Mouse (Mus musculus) heart, embryonic 11.5 days (tissue): ENCODE measurements around the gene Tmem246. TPM values are rescaled to one million over a fixed set of nuclear protein-coding genes. Genes with fewer than 3 reads are reported as not detected.

Experiments
- ATAC-seq: fragments of 200-750 bp; cut with Nextera tagmentation; replicated peaks from 2 replicates; pipeline ENCODE4 v1.8.0; 2017; ENCODE audit warnings: moderate library complexity; ENCODE audit not compliant: insufficient number of reproducible peaks, low FRiP score, low TSS enrichment
- H3K27ac ChIP-seq: fragments of 300-500 bp; sonication (generic); 2 replicates; pipeline ENCODE4 v1.5.1; 2014; ENCODE audit warnings: mild to moderate bottlenecking, low read depth, low read length
- H3K27me3 ChIP-seq: fragments of 300-500 bp; sonication (generic); 2 replicates; pipeline ENCODE4 v1.6.1; 2014; ENCODE audit warnings: mild to moderate bottlenecking, low read length, mixed read lengths; ENCODE audit not compliant: control insufficient read depth, insufficient read depth
- H3K36me3 ChIP-seq: fragments of 300-500 bp; sonication (generic); 2 replicates; pipeline ENCODE4 v1.6.1; 2014; ENCODE audit warnings: mild to moderate bottlenecking, low read length, moderate library complexity, mixed read lengths; ENCODE audit not compliant: control insufficient read depth, insufficient read depth
- H3K4me1 ChIP-seq: fragments of 300-500 bp; sonication (generic); 2 replicates; pipeline ENCODE4 v1.6.1; 2014; ENCODE audit warnings: low read length; ENCODE audit not compliant: control insufficient read depth, insufficient read depth
- H3K4me2 ChIP-seq: fragments of 300-500 bp; sonication (generic); 2 replicates; pipeline ENCODE4 v1.6.1; 2014; ENCODE audit warnings: mild to moderate bottlenecking, moderate library complexity
- H3K4me3 ChIP-seq: fragments of 300-500 bp; sonication (generic); 2 replicates; pipeline ENCODE4 v1.5.1; 2014; ENCODE audit warnings: low read depth, low read length
- H3K9ac ChIP-seq: fragments of 300-500 bp; sonication (generic); 2 replicates; pipeline ENCODE4 v1.6.1; 2014; ENCODE audit warnings: mild to moderate bottlenecking, low read depth, low read length, moderate library complexity
- H3K9me3 ChIP-seq: fragments of 300-500 bp; sonication (generic); replicated peaks from 2 replicates; pipeline ENCODE4 v1.6.1; 2016; ENCODE audit warnings: low read length; ENCODE audit not compliant: control insufficient read depth
- WGBS: fragments of 180-500 bp; shearing (Covaris S2); extraction: QIAGEN DNeasy Blood & Tissue Kit; methylation state at CpG from one replicate; pipeline ENCODE4 v1.1.7; 2014; ENCODE audit not compliant: insufficient replicate concordance; 5-methylcytosine and 5-hydroxymethylcytosine counted together
- polyA plus RNA-seq: library from polyadenylated mRNA; unstranded; fragments of >200 nt; fragmentation: Nextera tagmentation; extraction: Ambion mirVana; gene quantifications from 2 replicates; pipeline ENCODE4 v1.2.1, GENCODE M21; 2014

Gene Tmem246
- polyA plus RNA-seq, 1 experiment from 2014 or later, result 41.8 TPM

GRCm38 (mm10) chr4:49590152-49590551 lies 7.5 kb downstream of the Tmem246 start:
- no peak overlapping the region for H3K9ac ChIP-seq
- no peak for ATAC-seq
- H3K36me3 ChIP-seq, result peaks cover 4% of the 10 kb centered on the region
- H3K4me1 ChIP-seq, result no peaks in the 10 kb centered on the region
- no peak overlapping the region for H3K27ac ChIP-seq
- no peaks in the 10 kb centered on the region for H3K9me3 ChIP-seq
- no peaks in the 10 kb centered on the region for H3K27me3 ChIP-seq
- no peak overlapping the region for H3K4me3 ChIP-seq
- 75% methylated on average over 2 of the region's 2 CpGs for WGBS
- no peak overlapping the region for H3K4me2 ChIP-seq

GRCm38 (mm10) chr4:49586811-49587210 lies 10.9 kb downstream of the Tmem246 start:
- Histone ChIP-seq H3K9me3 (no peaks in the 10 kb centered on the region), H3K36me3 (peaks cover 4% of the 10 kb centered on the region), H3K27ac (no peak overlapping the region), H3K4me3 (no peak overlapping the region), H3K27me3 (no peaks in the 10 kb centered on the region), H3K4me2 (no peak overlapping the region), H3K9ac (no peak overlapping the region), H3K4me1 (no peaks in the 10 kb centered on the region; the same call in 1 of the 2 replicates)
- 89% methylated on average over 10 of the region's 10 CpGs for WGBS
- no peak for ATAC-seq

GRCm38 (mm10) chr4:49585524-49586101 lies 12.1 kb downstream of the Tmem246 start:
- Histone ChIP-seq H3K27ac (no peak overlapping the region), H3K4me1 (no peaks in the 10 kb centered on the region; the same call in 1 of the 2 replicates), H3K4me2 (no peak overlapping the region), H3K9me3 (no peaks in the 10 kb centered on the region), H3K4me3 (no peak overlapping the region), H3K36me3 (peaks cover 4% of the 10 kb centered on the region), H3K27me3 (no peaks in the 10 kb centered on the region), H3K9ac (no peak overlapping the region)
- 69% methylated on average over 7 of the region's 7 CpGs for WGBS
- ATAC-seq, result no peak

- H3K9ac ChIP-seq, result no peak overlapping the region
- H3K27ac ChIP-seq, result peak overlapping the region; percentile 41; the same call in 1 of the 2 replicates
- no peak overlapping the region for H3K4me3 ChIP-seq
- no peak overlapping the region for H3K4me2 ChIP-seq
- ATAC-seq, result 0 out of 2 replicates have a peak, but pooled peaks have one; percentile 26
- no peaks in the 10 kb centered on the region for H3K27me3 ChIP-seq
- H3K4me1 ChIP-seq, result no peaks in the 10 kb centered on the region; the same call in 1 of the 2 replicates
- H3K9me3 ChIP-seq, result no peaks in the 10 kb centered on the region
- H3K36me3 ChIP-seq, result peaks cover 4% of the 10 kb centered on the region
- WGBS, result 56% methylated on average over 14 of the region's 14 CpGs
These were observed 13.5 kb downstream of the Tmem246 start for GRCm38 (mm10) chr4:49583965-49584831.

- no peaks in the 10 kb centered on the region for H3K27me3 ChIP-seq
- H3K9ac ChIP-seq, result no peak overlapping the region
- no peaks in the 10 kb centered on the region for H3K9me3 ChIP-seq
- no peak overlapping the region for H3K4me3 ChIP-seq
- WGBS, result 53% methylated on average over 4 of the region's 4 CpGs
- peaks cover 3% of the 10 kb centered on the region for H3K36me3 ChIP-seq
- no peak overlapping the region for H3K27ac ChIP-seq
- no peak for ATAC-seq
- no peak overlapping the region for H3K4me2 ChIP-seq
- H3K4me1 ChIP-seq, result no peaks in the 10 kb centered on the region; the same call in 1 of the 2 replicates
These were observed 16.4 kb downstream of the Tmem246 start for GRCm38 (mm10) chr4:49581256-49581655.

- H3K9ac ChIP-seq, result no peak overlapping the region
- H3K4me1 ChIP-seq, result no peaks in the 10 kb centered on the region
- H3K4me2 ChIP-seq, result no peak overlapping the region
- H3K4me3 ChIP-seq, result no peak overlapping the region
- no peaks in the 10 kb centered on the region for H3K36me3 ChIP-seq
- no peak for ATAC-seq
- H3K27ac ChIP-seq, result no peak overlapping the region
- H3K9me3 ChIP-seq, result no peaks in the 10 kb centered on the region
- WGBS, result 87% methylated on average over 4 of the region's 4 CpGs
- no peaks in the 10 kb centered on the region for H3K27me3 ChIP-seq
These were observed 25.5 kb downstream of the Tmem246 start for GRCm38 (mm10) chr4:49572194-49572593.

GRCm38 (mm10) chr4:49567613-49568012 lies 30.1 kb downstream of the Tmem246 start:
- no peak overlapping the region for H3K27ac ChIP-seq
- H3K36me3 ChIP-seq, result no peaks in the 10 kb centered on the region
- no peaks in the 10 kb centered on the region for H3K9me3 ChIP-seq
- no peak overlapping the region for H3K4me2 ChIP-seq
- H3K27me3 ChIP-seq, result no peaks in the 10 kb centered on the region
- no peak overlapping the region for H3K4me3 ChIP-seq
- no peak; the same call in 1 of the 2 replicates for ATAC-seq
- 15% methylated on average over 3 of the region's 3 CpGs for WGBS
- no peaks in the 10 kb centered on the region for H3K4me1 ChIP-seq
- no peak overlapping the region for H3K9ac ChIP-seq

GRCm38 (mm10) chr4:49559915-49560772 lies 37.5 kb downstream of the Tmem246 start:
- no peaks in the 10 kb centered on the region for H3K36me3 ChIP-seq
- H3K4me2 ChIP-seq, result no peak overlapping the region
- H3K4me3 ChIP-seq, result no peak overlapping the region
- no peak overlapping the region for H3K9ac ChIP-seq
- H3K27me3 ChIP-seq, result no peaks in the 10 kb centered on the region
- H3K27ac ChIP-seq, result no peak overlapping the region
- H3K4me1 ChIP-seq, result no peaks in the 10 kb centered on the region
- no peak for ATAC-seq
- WGBS, result 70% methylated on average over 20 of the region's 20 CpGs
- no peaks in the 10 kb centered on the region for H3K9me3 ChIP-seq
